Mouse (Mus musculus): ENCODE results near the gene Cmc2. TPM values are rescaled to one million over a fixed set of nuclear protein-coding genes. Genes with fewer than 3 reads are reported as not detected.

Cmc2 gene
- polyA plus RNA-seq, 1 experiment from 2014 or later, result 52.1 TPM

DNA sequence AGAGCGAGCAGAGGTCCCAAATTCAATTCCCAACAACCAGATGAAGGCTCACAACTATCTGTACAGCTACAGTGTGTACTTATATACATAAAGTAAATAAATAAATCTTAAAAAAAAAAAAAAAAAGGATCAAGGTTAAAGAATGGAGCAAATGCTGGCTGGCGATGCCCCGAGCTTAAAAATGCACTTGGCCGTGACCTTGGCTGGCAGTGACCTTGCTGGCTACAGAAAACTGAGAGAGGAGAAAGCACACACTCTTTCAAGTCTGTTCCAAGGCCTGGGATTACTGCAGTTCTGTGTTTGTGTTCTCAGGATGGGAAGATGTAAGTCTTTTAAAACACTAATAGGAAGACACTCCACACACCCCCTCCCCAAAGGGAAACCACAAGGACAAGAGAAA lies 16.5 kb downstream of the Cmc2 start:
- Histone ChIP-seq H3K27me3 (replicated peaks) (no peaks in the 10 kb centered on the region), H3K4me3 (no peak overlapping the region), H3K36me3 (peaks cover 8% of the 10 kb centered on the region), H3K9ac (no peak overlapping the region), H3K4me1 (no peaks in the 10 kb centered on the region), H3K4me2 (replicated peaks) (no peak overlapping the region), H3K9me3 (peaks cover 6% of the 10 kb centered on the region; the same call in 1 of the 2 replicates), H3K27ac (no peak overlapping the region)
- no peak for ATAC-seq (ENCODE audit: low FRiP score, low read depth)
- WGBS, result 94% methylated on average over 4 of the region's 4 CpGs

DNA sequence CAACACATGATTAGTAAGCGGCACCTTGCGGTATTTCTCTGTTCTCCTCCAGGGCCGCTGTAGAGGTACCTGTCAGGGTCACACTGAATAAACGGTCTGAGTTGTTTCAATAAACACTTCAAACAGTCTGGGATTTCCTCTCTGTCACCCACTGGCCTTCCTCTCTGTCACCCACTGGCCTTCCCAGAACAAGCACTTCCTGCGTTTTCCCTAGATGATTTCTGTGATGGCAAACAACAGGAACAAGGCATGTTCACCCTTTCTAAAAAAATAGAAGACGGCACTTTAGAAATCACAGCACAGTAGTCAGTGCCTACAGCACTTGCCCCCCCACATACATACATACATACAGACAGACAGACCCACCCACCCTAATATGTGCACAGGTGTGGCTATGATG lies 25.7 kb downstream of the Cmc2 start:
- ATAC-seq (ENCODE audit: low FRiP score, low read depth), result no peak
- Histone ChIP-seq H3K27ac (no peak overlapping the region), H3K27me3 (replicated peaks) (no peaks in the 10 kb centered on the region), H3K4me1 (no peaks in the 10 kb centered on the region), H3K9ac (no peak overlapping the region), H3K4me2 (replicated peaks) (no peak overlapping the region), H3K4me3 (no peak overlapping the region), H3K9me3 (no peaks in the 10 kb centered on the region), H3K36me3 (peaks cover 9% of the 10 kb centered on the region; the same call in 1 of the 2 replicates)
- 89% methylated on average over 6 of the region's 6 CpGs for WGBS

DNA sequence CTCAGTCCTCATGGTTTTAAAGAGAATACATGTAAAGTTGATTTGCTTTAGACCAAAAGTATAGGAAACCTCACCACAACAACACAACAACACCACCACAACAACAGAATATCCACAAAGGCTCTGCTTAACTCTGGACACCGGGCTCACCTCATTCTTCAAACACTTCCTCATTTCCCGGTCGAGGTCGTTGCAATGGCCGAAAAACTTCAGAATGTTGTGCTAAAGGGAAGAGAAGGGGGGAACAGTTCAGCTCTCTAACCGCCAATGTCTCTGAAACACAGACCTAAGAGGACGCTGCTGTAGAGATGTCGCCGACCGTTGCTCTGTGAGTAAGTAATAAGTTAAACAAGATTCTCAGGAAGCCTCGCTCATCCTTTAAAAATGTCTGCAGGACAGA lies 27.3 kb downstream of the Cmc2 start:
- no peak overlapping the region for H3K4me3 ChIP-seq
- WGBS, result 94% methylated on average over 11 of the region's 11 CpGs
- no peaks in the 10 kb centered on the region for H3K9me3 ChIP-seq
- no peaks in the 10 kb centered on the region for H3K27me3 ChIP-seq (replicated peaks)
- no peak for ATAC-seq (ENCODE audit: low FRiP score, low read depth)
- peaks cover 16% of the 10 kb centered on the region; the same call in 1 of the 2 replicates for H3K36me3 ChIP-seq
- no peaks in the 10 kb centered on the region for H3K4me1 ChIP-seq
- no peak overlapping the region for H3K4me2 ChIP-seq (replicated peaks)
- no peak overlapping the region for H3K27ac ChIP-seq
- H3K9ac ChIP-seq, result no peak overlapping the region

DNA sequence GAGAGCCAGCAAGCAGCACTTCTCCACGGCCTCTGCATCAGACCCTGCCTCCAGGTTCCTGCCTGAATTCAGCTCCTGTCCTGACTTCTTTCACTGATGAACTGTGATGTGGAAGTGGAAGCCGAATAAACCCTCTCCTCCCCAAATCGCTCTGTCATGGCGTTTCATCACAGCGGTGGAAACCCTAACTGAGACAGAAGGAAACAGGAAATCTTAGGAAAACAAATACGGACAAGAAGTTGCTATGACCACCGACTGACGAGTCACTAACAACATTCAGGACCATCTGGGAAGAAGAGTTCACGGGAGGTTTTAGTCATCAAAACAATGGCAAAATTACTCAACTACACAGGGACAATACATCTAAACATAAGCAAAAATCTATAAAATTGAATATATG lies 28.6 kb downstream of the Cmc2 start:
- no peak overlapping the region for H3K4me3 ChIP-seq
- H3K9me3 ChIP-seq, result no peaks in the 10 kb centered on the region
- H3K4me1 ChIP-seq, result no peaks in the 10 kb centered on the region
- ATAC-seq (ENCODE audit: low FRiP score, low read depth), result no peak
- 89% methylated on average over 9 of the region's 9 CpGs for WGBS
- H3K27ac ChIP-seq, result no peak overlapping the region
- no peaks in the 10 kb centered on the region for H3K27me3 ChIP-seq (replicated peaks)
- peaks cover 22% of the 10 kb centered on the region; the same call in 1 of the 2 replicates for H3K36me3 ChIP-seq
- H3K4me2 ChIP-seq (replicated peaks), result no peak overlapping the region
- H3K9ac ChIP-seq, result no peak overlapping the region

DNA sequence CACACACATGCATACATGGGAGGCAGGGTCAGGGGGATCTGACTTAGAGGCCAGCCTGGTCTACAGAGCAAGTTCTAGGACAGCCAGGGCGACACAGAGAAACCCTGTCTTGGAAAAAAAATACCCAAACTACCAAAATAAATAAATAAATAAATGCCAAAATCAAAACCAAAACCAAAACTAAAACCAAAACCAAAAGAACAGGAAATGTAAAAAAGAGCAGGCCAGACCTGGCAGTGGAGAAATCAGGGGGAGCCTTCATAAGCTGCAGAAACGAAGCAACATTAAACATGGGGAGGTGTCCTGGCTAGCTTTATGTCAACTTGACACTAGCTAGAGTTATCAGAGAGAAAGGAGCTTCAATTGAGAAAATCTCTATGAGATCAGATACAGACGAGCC lies 29.1 kb downstream of the Cmc2 start:
- no peak for ATAC-seq (ENCODE audit: low FRiP score, low read depth)
- Histone ChIP-seq H3K4me3 (no peak overlapping the region), H3K27me3 (replicated peaks) (no peaks in the 10 kb centered on the region), H3K9ac (no peak overlapping the region), H3K9me3 (no peaks in the 10 kb centered on the region), H3K27ac (no peak overlapping the region), H3K36me3 (peaks cover 27% of the 10 kb centered on the region), H3K4me2 (replicated peaks) (no peak overlapping the region), H3K4me1 (no peaks in the 10 kb centered on the region)
- 91% methylated on average over 3 of the region's 3 CpGs for WGBS

DNA sequence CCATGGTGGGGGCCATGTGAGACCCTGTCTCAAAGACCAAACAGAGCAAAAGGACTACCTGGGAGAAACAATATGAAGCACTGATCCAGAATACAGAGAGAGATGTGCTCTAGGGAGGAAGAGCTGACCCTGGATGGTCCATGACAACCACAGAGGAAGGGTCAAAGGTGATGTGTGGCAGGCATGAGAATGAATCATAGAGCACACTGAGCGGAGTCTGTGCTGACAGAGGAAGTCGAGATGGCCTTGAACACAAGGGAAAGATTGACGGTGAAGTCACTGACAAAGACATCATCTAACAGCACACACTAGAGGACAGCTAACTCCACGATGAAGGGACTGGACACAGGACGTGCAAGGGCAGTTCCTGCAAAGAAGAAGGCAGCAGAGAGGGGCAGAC lies 29.8 kb downstream of the Cmc2 start:
- no peak overlapping the region for H3K9ac ChIP-seq
- no peak overlapping the region for H3K4me3 ChIP-seq
- H3K27me3 ChIP-seq (replicated peaks), result no peaks in the 10 kb centered on the region
- H3K27ac ChIP-seq, result no peak overlapping the region
- H3K36me3 ChIP-seq, result peaks cover 32% of the 10 kb centered on the region
- no peak for ATAC-seq (ENCODE audit: low FRiP score, low read depth)
- H3K9me3 ChIP-seq, result no peaks in the 10 kb centered on the region
- no peaks in the 10 kb centered on the region for H3K4me1 ChIP-seq
- H3K4me2 ChIP-seq (replicated peaks), result no peak overlapping the region
- 86% methylated on average over 5 of the region's 5 CpGs for WGBS

DNA sequence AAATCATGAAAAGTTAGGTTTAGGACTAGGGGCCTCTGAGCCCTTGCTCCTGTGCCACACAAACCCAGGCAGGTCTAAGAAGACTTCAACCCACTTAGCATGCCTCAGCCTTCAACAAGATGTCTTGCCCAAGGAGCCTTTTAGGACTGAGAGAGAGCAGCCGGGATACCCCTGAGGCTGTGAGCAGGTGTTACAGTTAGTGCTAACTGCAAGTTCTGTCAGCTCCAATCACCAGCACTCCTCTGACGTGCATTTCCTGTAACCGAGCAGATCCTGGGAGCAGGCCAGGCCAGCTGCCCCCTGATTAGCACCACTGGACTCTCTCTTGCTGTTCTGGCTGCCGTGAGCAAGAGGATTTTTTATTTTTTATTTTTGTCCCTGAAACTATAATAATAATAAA lies 33.4 kb downstream of the Cmc2 start:
- H3K9ac ChIP-seq, result no peak overlapping the region
- no peak overlapping the region for H3K4me2 ChIP-seq (replicated peaks)
- H3K9me3 ChIP-seq, result peaks cover 11% of the 10 kb centered on the region; the same call in 1 of the 2 replicates
- no peaks in the 10 kb centered on the region for H3K4me1 ChIP-seq
- 86% methylated on average over 4 of the region's 4 CpGs for WGBS
- H3K36me3 ChIP-seq, result peaks cover 26% of the 10 kb centered on the region
- no peak for ATAC-seq (ENCODE audit: low FRiP score, low read depth)
- H3K4me3 ChIP-seq, result no peak overlapping the region
- no peak overlapping the region for H3K27ac ChIP-seq
- no peaks in the 10 kb centered on the region for H3K27me3 ChIP-seq (replicated peaks)

DNA sequence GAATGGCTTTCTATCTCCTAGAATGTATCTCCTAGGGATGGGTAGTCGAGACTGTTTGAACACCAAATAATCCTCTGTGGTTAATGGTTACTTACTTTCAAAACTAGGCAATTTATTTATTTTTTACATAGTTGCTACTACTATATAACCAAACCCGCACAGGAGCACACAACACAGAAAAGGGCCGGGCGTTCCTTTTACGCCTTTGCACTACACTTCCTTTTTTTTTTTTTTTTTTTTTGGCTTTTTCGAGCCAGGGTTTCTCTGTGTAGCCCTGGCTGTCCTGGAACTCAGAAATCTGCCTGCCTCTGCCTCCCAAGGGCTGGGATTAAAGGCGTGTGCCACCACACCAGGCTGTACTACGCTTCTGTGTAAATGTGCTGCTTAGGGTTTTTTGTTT lies 39.9 kb downstream of the Cmc2 start:
- Histone ChIP-seq H3K4me3 (no peak overlapping the region), H3K4me1 (no peaks in the 10 kb centered on the region), H3K27ac (no peak overlapping the region), H3K9me3 (peaks cover 11% of the 10 kb centered on the region; the same call in 1 of the 2 replicates), H3K9ac (no peak overlapping the region), H3K36me3 (peaks cover 2% of the 10 kb centered on the region; the same call in 1 of the 2 replicates), H3K4me2 (replicated peaks) (no peak overlapping the region), H3K27me3 (replicated peaks) (no peaks in the 10 kb centered on the region)
- ATAC-seq (ENCODE audit: low FRiP score, low read depth), result no peak
- WGBS, result 95% methylated on average over 8 of the region's 8 CpGs

DNA sequence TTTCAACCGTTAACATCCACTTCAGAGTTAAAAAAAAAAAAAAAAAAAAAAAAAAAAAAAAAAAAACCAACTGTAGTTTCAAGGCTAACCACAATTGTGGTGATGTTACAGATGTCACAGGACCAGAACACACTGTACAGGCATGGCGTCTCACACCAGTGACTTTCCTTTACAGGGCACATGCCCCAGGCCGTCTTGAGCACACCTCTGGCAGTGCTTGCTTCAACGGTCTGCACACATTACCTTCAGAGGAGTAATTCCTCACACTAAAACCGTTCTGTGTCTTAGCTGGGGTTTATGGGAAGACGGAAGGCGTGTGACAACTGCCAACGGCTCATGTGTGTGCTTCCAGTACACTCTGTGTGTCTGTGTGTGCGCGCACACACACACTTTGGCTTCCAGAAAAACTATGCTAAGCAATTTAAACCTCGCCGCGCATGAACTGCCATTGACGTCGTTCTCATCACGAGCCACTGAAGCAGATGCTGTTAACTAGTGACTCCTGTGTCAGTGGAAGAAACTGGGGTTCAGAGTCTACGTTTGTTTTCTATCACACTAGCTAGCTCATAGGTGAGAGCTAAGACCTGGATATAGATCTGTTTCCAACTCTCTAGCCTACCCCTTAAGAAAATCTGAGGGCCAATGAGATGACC lies 45.3 kb downstream of the Cmc2 start:
- ATAC-seq (ENCODE audit: low FRiP score, low read depth), result no peak
- Histone ChIP-seq H3K4me1 (no peaks in the 10 kb centered on the region), H3K27ac (no peak overlapping the region), H3K4me3 (no peak overlapping the region), H3K27me3 (replicated peaks) (no peaks in the 10 kb centered on the region), H3K9ac (no peak overlapping the region), H3K36me3 (no peaks in the 10 kb centered on the region), H3K9me3 (no peaks in the 10 kb centered on the region), H3K4me2 (replicated peaks) (no peak overlapping the region)
- 87% methylated on average over 17 of the region's 17 CpGs for WGBS

DNA sequence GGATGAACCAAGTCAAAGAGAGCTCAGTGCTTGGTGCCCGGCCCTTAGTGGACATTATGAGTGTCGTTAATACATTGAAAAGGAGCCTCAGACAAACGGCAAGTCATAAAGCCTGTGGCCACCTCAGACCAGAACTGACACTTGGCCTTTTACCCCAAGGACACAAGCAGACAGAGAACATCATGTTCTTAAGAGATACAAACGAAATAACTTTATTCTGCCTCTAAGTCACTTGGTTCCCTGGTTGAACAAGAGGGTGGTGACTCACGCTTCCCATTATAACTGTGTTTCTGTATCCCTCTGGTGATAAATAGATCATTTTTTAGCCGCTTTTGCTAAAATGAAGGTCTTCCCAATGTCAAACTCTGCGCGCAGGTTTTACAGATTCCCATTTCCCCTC lies 47.3 kb downstream of the Cmc2 start:
- H3K36me3 ChIP-seq, result no peaks in the 10 kb centered on the region
- WGBS, result 73% methylated on average over 8 of the region's 8 CpGs
- no peaks in the 10 kb centered on the region for H3K27me3 ChIP-seq (replicated peaks)
- no peaks in the 10 kb centered on the region for H3K9me3 ChIP-seq
- no peak overlapping the region for H3K27ac ChIP-seq
- no peak overlapping the region for H3K4me2 ChIP-seq (replicated peaks)
- H3K4me3 ChIP-seq, result no peak overlapping the region
- ATAC-seq (ENCODE audit: low FRiP score, low read depth), result no peak
- no peak overlapping the region for H3K9ac ChIP-seq
- H3K4me1 ChIP-seq, result no peaks in the 10 kb centered on the region

DNA sequence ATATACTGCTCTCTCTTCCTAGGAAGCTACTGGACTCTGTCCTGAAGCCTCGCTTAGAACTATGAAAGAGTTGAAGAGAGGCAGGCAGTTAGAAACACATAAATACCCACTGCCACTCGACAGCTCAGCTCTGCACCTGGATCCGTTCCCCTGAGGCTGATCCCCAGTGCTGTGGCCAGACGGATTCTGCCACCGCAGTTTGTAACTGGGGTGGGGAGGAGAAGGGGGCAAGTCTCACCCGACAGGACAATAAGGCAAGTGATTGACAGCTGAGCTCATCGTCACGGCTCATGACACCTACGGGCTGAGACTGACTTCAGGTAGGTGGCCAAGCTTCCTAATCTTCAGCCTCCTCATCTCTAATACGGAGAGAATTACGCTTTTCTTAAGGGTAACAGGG lies 47.7 kb downstream of the Cmc2 start:
- Histone ChIP-seq H3K4me3 (no peak overlapping the region), H3K9ac (no peak overlapping the region), H3K4me2 (replicated peaks) (no peak overlapping the region), H3K4me1 (no peaks in the 10 kb centered on the region), H3K27me3 (replicated peaks) (no peaks in the 10 kb centered on the region), H3K9me3 (no peaks in the 10 kb centered on the region), H3K27ac (no peak overlapping the region), H3K36me3 (no peaks in the 10 kb centered on the region)
- no peak for ATAC-seq (ENCODE audit: low FRiP score, low read depth)
- WGBS, result 74% methylated on average over 11 of the region's 11 CpGs

DNA sequence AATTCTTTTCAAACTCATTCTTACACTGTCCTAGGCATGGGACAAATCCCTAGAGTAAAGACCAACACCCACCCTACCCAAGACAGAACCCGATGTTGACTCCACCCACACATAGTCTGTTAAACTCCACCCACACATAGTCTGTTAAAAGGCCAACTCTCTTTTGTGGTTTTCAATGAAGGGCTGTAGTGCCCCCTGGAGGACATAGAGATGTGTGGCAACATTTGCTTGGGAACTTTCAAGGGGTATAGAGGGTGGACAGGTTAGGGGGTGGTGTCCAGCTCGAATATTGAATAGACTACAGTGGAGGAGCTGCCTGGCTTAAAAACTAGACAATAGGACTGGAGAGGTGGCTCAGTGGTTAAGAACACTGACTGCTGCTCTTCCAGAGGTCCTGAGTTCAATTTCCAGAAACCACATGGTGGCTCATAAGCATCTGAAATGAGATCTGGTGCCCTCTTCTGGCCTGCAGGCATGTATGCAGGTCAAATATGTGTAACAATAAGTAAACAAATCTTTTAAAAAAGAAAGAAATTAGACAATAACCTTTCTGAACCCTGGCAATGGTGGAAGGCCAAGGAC lies 48.4 kb downstream of the Cmc2 start:
- WGBS, result 83% methylated on average over 2 of the region's 2 CpGs
- no peaks in the 10 kb centered on the region for H3K4me1 ChIP-seq

DNA sequence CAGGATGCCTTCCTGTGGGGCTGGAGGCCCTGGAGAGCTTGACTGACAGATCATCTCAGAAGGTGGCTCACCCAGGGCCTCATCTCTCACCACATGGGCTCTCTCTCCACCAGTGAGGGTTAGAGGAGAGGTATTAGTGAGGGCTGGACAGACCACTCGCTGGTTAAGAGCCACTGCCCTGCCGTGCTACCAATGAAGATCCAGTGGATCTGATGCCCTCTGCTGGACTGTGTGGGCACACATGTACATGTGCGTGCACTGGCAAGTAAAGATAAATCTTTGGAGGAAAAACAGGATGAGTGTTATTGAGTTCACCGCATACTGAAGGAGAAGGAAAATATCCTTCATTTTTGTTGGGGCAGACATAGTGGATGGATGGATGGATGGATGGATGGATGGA lies 52.6 kb downstream of the Cmc2 start:
- H3K9me3 ChIP-seq, result no peaks in the 10 kb centered on the region
- peaks cover 5% of the 10 kb centered on the region; the same call in 1 of the 2 replicates for H3K27me3 ChIP-seq (replicated peaks)
- no peak overlapping the region for H3K9ac ChIP-seq
- no peaks in the 10 kb centered on the region; the same call in 1 of the 2 replicates for H3K4me1 ChIP-seq
- WGBS, result 46% methylated on average over 4 of the region's 4 CpGs
- no peak overlapping the region for H3K4me2 ChIP-seq (replicated peaks)
- H3K36me3 ChIP-seq, result no peaks in the 10 kb centered on the region
- no peak overlapping the region for H3K4me3 ChIP-seq
- no peak overlapping the region for H3K27ac ChIP-seq
- no peak for ATAC-seq (ENCODE audit: low FRiP score, low read depth)

More for the DNA sequence above, 48.4 kb downstream of the Cmc2 start:
- no peaks in the 10 kb centered on the region for H3K36me3 ChIP-seq
- no peaks in the 10 kb centered on the region for H3K27me3 ChIP-seq (replicated peaks)
- no peak for ATAC-seq (ENCODE audit: low FRiP score, low read depth)
- H3K27ac ChIP-seq, result no peak overlapping the region
- H3K4me2 ChIP-seq (replicated peaks), result no peak overlapping the region
- H3K4me3 ChIP-seq, result no peak overlapping the region
- no peak overlapping the region for H3K9ac ChIP-seq
- H3K9me3 ChIP-seq, result no peaks in the 10 kb centered on the region

All from neural tube, embryonic 12.5 days (tissue).